Mouse (Mus musculus) CH12.LX (cell line): ENCODE data around the gene Grb2. TPM values are rescaled to one million over a fixed set of nuclear protein-coding genes. Genes with fewer than 3 reads are reported as not detected.

Experiments used
- DNase-seq: peaks from one replicate; pipeline ENCODE4 v3.0.0-alpha.2; 2013; ENCODE audit errors: extremely low read depth
- H3K27ac ChIP-seq: 2 replicates; pipeline ENCODE4 v1.5.1; 2012; ENCODE audit warnings: low read depth, mild to moderate bottlenecking, control low read depth, moderate library complexity; ENCODE audit not compliant: insufficient read depth
- H3K27me3 ChIP-seq: replicated peaks from 2 replicates; pipeline ENCODE3; 2012; ENCODE audit warnings: inconsistent platforms
- H3K36me3 ChIP-seq, 2 experiments: replicated peaks in 1 of 2; 2 replicates each; pipeline versions ENCODE3 to v1.6.1; 2012; ENCODE audit warnings: inconsistent platforms in 1 of 2, low read length in 1 of 2, mild to moderate bottlenecking in 1 of 2, mixed read lengths in 1 of 2, moderate library complexity in 1 of 2; ENCODE audit not compliant: control insufficient read depth in 1 of 2, insufficient read depth in 1 of 2
- H3K4me1 ChIP-seq, 2 experiments: 2 replicates each; pipeline ENCODE4 v1.6.1; 2012; ENCODE audit warnings: inconsistent platforms in 1 of 2, moderate library complexity in 1 of 2; ENCODE audit not compliant: insufficient read depth in 2 of 2, control insufficient read depth in 1 of 2
- H3K4me2 ChIP-seq: 2 replicates; pipeline ENCODE4 v1.6.1; 2012; ENCODE audit warnings: low read depth, mild to moderate bottlenecking, control low read depth; ENCODE audit not compliant: poor library complexity, insufficient read depth, severe bottlenecking
- H3K4me3 ChIP-seq, 3 experiments: fragments of 150-350 bp in 1 of 3; sonication (generic) in 1 of 3; replicated peaks in 1 of 3; 2 replicates each; pipeline versions ENCODE3 to v1.5.1; 2011 to 2012; ENCODE audit warnings: low read depth in 2 of 3, low read length in 2 of 3, mild to moderate bottlenecking in 2 of 3, moderate library complexity in 2 of 3, control low read depth in 1 of 3, improper control_type of control experiment in 1 of 3, inconsistent platforms in 1 of 3, mixed read lengths in 1 of 3; ENCODE audit not compliant: poor library complexity in 1 of 3
- H3K79me2 ChIP-seq: replicated peaks from 2 replicates; pipeline ENCODE4 v1.6.1; 2012; ENCODE audit warnings: mild to moderate bottlenecking, moderate library complexity; ENCODE audit not compliant: control insufficient read depth, poor library complexity, insufficient read depth, severe bottlenecking; ENCODE audit errors: extremely low read depth
- H3K9ac ChIP-seq: 2 replicates; pipeline ENCODE4 v1.6.1; 2012; ENCODE audit warnings: low read depth, mild to moderate bottlenecking, control low read depth, moderate library complexity; ENCODE audit not compliant: insufficient read depth
- H3K9me3 ChIP-seq: replicated peaks from 2 replicates; pipeline ENCODE3; 2012; ENCODE audit warnings: low read length, inconsistent platforms, mixed read lengths
- BHLHE40 ChIP-seq: IDR thresholded peaks from 2 replicates; pipeline ENCODE4 v1.6.1; 2011; ENCODE audit warnings: mild to moderate bottlenecking, low read depth, low read length, improper control_type of control experiment
- CHD2 ChIP-seq: IDR thresholded peaks from 2 replicates; pipeline ENCODE4 v1.6.1; 2011; ENCODE audit warnings: low read length, improper control_type of control experiment
- CTCF ChIP-seq, 2 experiments: IDR thresholded peaks in 1 of 2; conservative IDR thresholded peaks in 1 of 2; 2 replicates each; pipeline ENCODE4 v1.5.1; 2011 to 2012; ENCODE audit warnings: low read depth in 2 of 2, low read length in 2 of 2, improper control_type of control experiment in 1 of 2, inconsistent platforms in 1 of 2, mild to moderate bottlenecking in 1 of 2, moderate library complexity in 1 of 2
- ELF1 ChIP-seq: IDR thresholded peaks from 2 replicates; pipeline ENCODE4 v1.6.1; 2014; ENCODE audit warnings: low read depth, mild to moderate bottlenecking, inconsistent platforms, low read length, improper control_type of control experiment
- EP300 ChIP-seq: IDR thresholded peaks from 2 replicates; pipeline ENCODE4 v1.6.1; 2011; ENCODE audit warnings: low read length, improper control_type of control experiment
- ETS1 ChIP-seq: conservative IDR thresholded peaks from 2 replicates; pipeline ENCODE4 v1.6.1; 2012; ENCODE audit warnings: low read depth, mild to moderate bottlenecking, inconsistent platforms, low read length, improper control_type of control experiment, moderate library complexity
- HCFC1 ChIP-seq: IDR thresholded peaks from 2 replicates; pipeline ENCODE4 v1.6.1; 2012; ENCODE audit warnings: low read depth, mild to moderate bottlenecking, inconsistent platforms, low read length, improper control_type of control experiment
- IRF4 ChIP-seq: IDR thresholded peaks from 2 replicates; pipeline ENCODE4 v1.6.1; 2014; ENCODE audit warnings: low read depth, mild to moderate bottlenecking, inconsistent platforms, low read length, improper control_type of control experiment
- JUN ChIP-seq: IDR thresholded peaks from 2 replicates; pipeline ENCODE4 v1.6.1; 2011; ENCODE audit warnings: low read depth, mild to moderate bottlenecking, low read length, improper control_type of control experiment, moderate library complexity; ENCODE audit not compliant: insufficient read depth
- KAT2A ChIP-seq: IDR thresholded peaks from 2 replicates; pipeline ENCODE4 v1.6.1; 2012; ENCODE audit warnings: low read length, improper control_type of control experiment, inconsistent platforms; ENCODE audit not compliant: insufficient replicate concordance
- MAFK ChIP-seq: IDR thresholded peaks from 2 replicates; pipeline ENCODE4 v1.6.1; 2011; ENCODE audit warnings: low read length, improper control_type of control experiment; ENCODE audit not compliant: insufficient replicate concordance
- MAX ChIP-seq: IDR thresholded peaks from 2 replicates; pipeline ENCODE4 v1.6.1; 2011; ENCODE audit warnings: low read length, improper control_type of control experiment
- MEF2A ChIP-seq: IDR thresholded peaks from 2 replicates; pipeline ENCODE4 v1.6.1; 2014; ENCODE audit warnings: low read depth, mild to moderate bottlenecking, inconsistent platforms, low read length, improper control_type of control experiment, borderline replicate concordance
- MYC ChIP-seq: IDR thresholded peaks from 2 replicates; pipeline ENCODE4 v1.6.1; 2011; ENCODE audit warnings: low read depth, mild to moderate bottlenecking, improper control_type of control experiment, low read length
- NELFE ChIP-seq: IDR thresholded peaks from 2 replicates; pipeline ENCODE4 v1.6.1; 2011; ENCODE audit warnings: low read depth, low read length, improper control_type of control experiment
- NRF1 ChIP-seq: IDR thresholded peaks from 2 replicates; pipeline ENCODE4 v1.6.1; 2014; ENCODE audit warnings: low read depth, mild to moderate bottlenecking, inconsistent platforms, low read length, improper control_type of control experiment, moderate library complexity
- PAX5 ChIP-seq: IDR thresholded peaks from 2 replicates; pipeline ENCODE4 v1.6.1; 2012; ENCODE audit warnings: low read length, inconsistent platforms, mixed read lengths
- POLR2AphosphoS2 ChIP-seq: IDR thresholded peaks from 2 replicates; pipeline ENCODE4 v1.6.1; 2011; ENCODE audit warnings: low read depth, low read length, improper control_type of control experiment
- RCOR1 ChIP-seq: conservative IDR thresholded peaks from 2 replicates; pipeline ENCODE4 v1.6.1; 2012; ENCODE audit warnings: low read depth, mild to moderate bottlenecking, inconsistent platforms, low read length, improper control_type of control experiment
- SIN3A ChIP-seq: IDR thresholded peaks from 2 replicates; pipeline ENCODE4 v1.6.1; 2012; ENCODE audit warnings: low read length, improper control_type of control experiment, inconsistent platforms
- SMC3 ChIP-seq: IDR thresholded peaks from 2 replicates; pipeline ENCODE4 v1.6.1; 2011; ENCODE audit warnings: low read depth, low read length, improper control_type of control experiment
- TCF12 ChIP-seq: IDR thresholded peaks from 2 replicates; pipeline ENCODE4 v1.6.1; 2014; ENCODE audit warnings: low read depth, mild to moderate bottlenecking, inconsistent platforms, low read length, improper control_type of control experiment
- ZC3H11A ChIP-seq: IDR thresholded peaks from 2 replicates; pipeline ENCODE4 v1.6.1; 2012; ENCODE audit warnings: low read depth, mild to moderate bottlenecking, inconsistent platforms, low read length, improper control_type of control experiment
- ZNF384 ChIP-seq: IDR thresholded peaks from 2 replicates; pipeline ENCODE4 v1.6.1; 2012; ENCODE audit warnings: low read depth, low read length, improper control_type of control experiment, inconsistent platforms
- dilution Hi-C: fragments of 300-500 bp; cut with MboI; formaldehyde crosslinking; loops from 2 replicates; pipeline ENCODE4 v1.14.3; 2020; ENCODE audit warnings: low sequenced_read_pairs; ENCODE audit not compliant: extremely low pct_unique_long_range_greater_than_20kb, extremely low pct_ligation_motif_present
- in situ Hi-C: fragments of 300-500 bp; cut with MboI; formaldehyde crosslinking; loops from 3 replicates; pipeline ENCODE4 v1.14.3; 2019; ENCODE audit warnings: low sequenced_read_pairs, low pct_ligation_motif_present, low pct_unique_long_range_greater_than_20kb, mixed read lengths
- polyA plus RNA-seq: library from polyadenylated mRNA; unstranded; fragments of >175 nt; gene quantifications from 2 replicates; pipeline ENCODE4 v1.2.1, GENCODE M21; 2012; ENCODE audit warnings: low read depth; ENCODE audit not compliant: insufficient read length
- total RNA-seq, 2 experiments: library from RNA; depleted of rRNA; stranded (reverse); fragments of 300-350 nt in 1 of 2; fragments of >200 nt in 1 of 2; gene quantifications; 2 replicates each; pipeline ENCODE4 v1.2.3; 2012 to 2014

The Grb2 gene
- total and polyA plus RNA-seq, 3 experiments = 63.6 to 241 (median 117) TPM

- TF ChIP-seq SIN3A = peak; percentile 51; the same call in 1 of the 2 replicates
- 0 out of 2 replicates have a peak, but pooled peaks have one; percentile 17 for TF ChIP-seq RCOR1
- TF ChIP-seq ELF1 = peak; percentile 35; the same call in 1 of the 2 replicates
- no peak for TF ChIP-seq PAX5
- peak; percentile 63 for TF ChIP-seq MAX
Measured at GRCm38 (mm10) chr11:115690356-115690755, 18.0 kb downstream of the Grb2 start (continued).

DNA sequence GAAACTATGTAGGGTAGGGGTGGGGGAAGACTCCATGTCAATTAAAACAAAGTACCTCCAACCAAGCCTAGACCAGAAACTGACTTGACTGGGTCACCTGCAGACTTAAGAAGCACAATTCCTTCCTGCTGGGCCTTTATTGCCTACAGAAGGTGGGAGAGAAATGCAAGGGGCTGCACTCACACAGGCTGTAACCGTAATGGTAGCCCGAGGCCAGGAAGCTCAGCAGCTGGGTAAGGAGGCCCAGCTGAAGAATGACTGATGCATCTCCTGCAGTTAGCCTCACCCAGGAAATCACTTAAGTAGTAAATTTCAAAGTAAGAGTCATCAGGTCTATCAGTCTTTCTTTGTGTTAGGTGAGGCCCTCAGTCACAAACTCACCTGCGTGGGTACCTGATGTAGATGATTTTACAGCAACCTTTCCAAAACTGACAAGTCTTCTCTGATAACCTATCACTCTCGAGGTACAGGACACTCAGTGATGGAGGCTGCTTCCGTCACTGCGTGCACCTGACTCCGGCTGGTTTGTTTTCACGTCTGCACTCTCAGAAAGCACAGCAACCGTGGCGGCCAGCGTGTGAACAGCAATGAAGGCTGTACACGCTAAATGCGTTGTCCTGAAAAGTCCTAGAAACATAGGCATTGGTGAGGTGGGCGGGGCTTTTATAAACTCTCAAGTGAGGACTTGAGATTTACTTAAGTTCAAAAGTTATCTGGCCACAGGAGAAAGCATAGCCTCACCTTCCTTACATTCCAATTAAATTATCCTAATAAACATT, 19.1 kb downstream of the Grb2 start:
- H3K79me2 ChIP-seq = peaks cover 99% of the 10 kb centered on the region
- no peak overlapping the region for H3K4me2 ChIP-seq
- in situ Hi-C loops (no loop called here), dilution Hi-C loops (no loop called here)
- TF ChIP-seq NELFE (no peak), RCOR1 (no peak), NRF1 (no peak), MAX (no peak), CHD2 (no peak), ETS1 (no peak), ELF1 (no peak), MAFK (no peak), MEF2A (no peak), KAT2A (no peak), PAX5 (no peak), ZC3H11A (no peak), MYC (no peak), POLR2AphosphoS2 (no peak)
- H3K27ac ChIP-seq = no peak overlapping the region
- H3K9me3 ChIP-seq = no peaks in the 10 kb centered on the region
- H3K27me3 ChIP-seq = no peaks in the 10 kb centered on the region
- no peak for DNase-seq
- H3K4me3 ChIP-seq = no peak overlapping the region
- peaks cover 38 to 79% of the 10 kb centered on the region in 2 experiments for H3K36me3 ChIP-seq
- H3K9ac ChIP-seq = no peak overlapping the region
- peaks cover 17 to 84% of the 10 kb centered on the region in 2 experiments for H3K4me1 ChIP-seq

DNA sequence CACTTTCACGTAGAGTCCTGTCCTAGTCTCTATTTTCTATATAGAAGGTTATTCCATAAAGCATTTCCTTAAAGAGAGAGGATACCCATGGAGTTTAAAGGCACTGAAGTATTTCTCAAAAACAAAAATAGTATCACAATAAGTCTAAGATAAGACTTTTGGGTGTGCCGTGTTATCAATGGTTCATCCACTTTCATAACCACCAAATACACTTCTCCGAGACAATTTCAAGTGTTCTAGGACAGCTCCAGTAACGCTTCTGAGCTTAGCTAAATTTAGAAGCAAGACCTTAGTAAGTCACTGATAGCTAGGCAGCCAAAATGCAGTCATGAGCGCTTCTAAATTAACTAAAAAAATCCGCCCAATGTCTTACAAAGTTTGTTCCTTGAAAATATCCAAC, 22.0 kb downstream of the Grb2 start:
- in situ Hi-C loops (no loop called here), dilution Hi-C loops (no loop called here)
- Histone ChIP-seq H3K4me2 (no peak overlapping the region), H3K9ac (no peak overlapping the region), H3K36me3 (peaks cover 58 to 88% of the 10 kb centered on the region in 2 experiments), H3K79me2 (peaks cover 99% of the 10 kb centered on the region), H3K4me1 (peaks cover 9 to 67% of the 10 kb centered on the region in 2 experiments), H3K4me3 (no peak overlapping the region), H3K27ac (no peak overlapping the region), H3K9me3 (peaks cover 5% of the 10 kb centered on the region), H3K27me3 (no peaks in the 10 kb centered on the region)
- TF ChIP-seq NRF1 (no peak), EP300 (no peak), SIN3A (no peak), MAX (no peak), ETS1 (no peak), JUN (no peak), TCF12 (no peak), HCFC1 (no peak), IRF4 (no peak), MYC (no peak), SMC3 (no peak), POLR2AphosphoS2 (no peak), CHD2 (no peak), MEF2A (no peak), BHLHE40 (no peak), MAFK (no peak), ZNF384 (no peak), CTCF (conservative IDR thresholded peaks at IDR 0.05 in 1 of 2, IDR thresholded peaks at IDR 0.05 in 1 of 2; ENCODE audit: low read depth in 2 of 2, low read length in 2 of 2) (no peak)
- DNase-seq = no peak
